Mouse (Mus musculus): ENCODE results near the gene Rilp. TPM values are rescaled to one million over a fixed set of nuclear protein-coding genes. Genes with fewer than 3 reads are reported as not detected.
"Not testable (repeated sequence)": the region's sequence is repeated elsewhere in the genome, so short reads cannot be mapped to it uniquely, and the experiment has no call there.

The Rilp gene
- polyA plus RNA-seq, 1 experiment from 2014 or later, result 4.2 TPM

DNA sequence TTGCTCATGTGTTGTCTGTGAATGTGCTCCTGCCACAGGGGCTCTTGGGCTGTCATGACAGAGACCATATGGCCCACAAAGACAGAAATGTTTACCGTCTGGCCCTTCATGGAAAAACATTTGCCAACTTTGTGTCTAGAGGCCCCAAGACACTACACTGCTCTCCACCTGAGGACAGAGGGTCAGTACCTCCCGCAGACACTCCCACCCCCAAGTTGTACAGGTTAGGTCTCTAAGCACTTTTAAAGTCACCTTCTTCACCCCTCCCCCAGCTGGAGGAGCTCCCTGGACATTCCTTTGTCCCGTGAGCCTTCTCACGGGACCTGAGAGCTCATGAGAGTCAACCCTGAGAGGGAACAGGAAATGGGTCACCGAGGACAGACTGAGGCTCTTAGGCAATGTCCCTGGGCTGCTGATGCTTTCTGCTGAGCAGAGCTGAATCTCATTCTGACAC lies 39.8 kb downstream of the Rilp start:
- Histone ChIP-seq H3K36me3 (ENCODE audit: control insufficient read depth, insufficient read depth, low read length) (peaks cover 11% of the 10 kb centered on the region; the same call in 1 of the 2 replicates), H3K27me3 (replicated peaks; ENCODE audit: control insufficient read depth, insufficient read depth, low read length) (no peaks in the 10 kb centered on the region), H3K9ac (ENCODE audit: low read depth, low read length) (no peak overlapping the region), H3K4me2 (ENCODE audit: low read length) (no peak overlapping the region), H3K27ac (ENCODE audit: low read depth, low read length) (no peak overlapping the region; the same call in 1 of the 2 replicates), H3K4me3 (ENCODE audit: low read length) (no peak overlapping the region), H3K4me1 (ENCODE audit: control insufficient read depth, insufficient read depth, low read depth, low read length) (peaks cover 26% of the 10 kb centered on the region), H3K9me3 (ENCODE audit: control insufficient read depth, low read length) (no peaks in the 10 kb centered on the region)
- ATAC-seq, result no peak
- WGBS, result 46% methylated on average over 5 of the region's 5 CpGs

DNA sequence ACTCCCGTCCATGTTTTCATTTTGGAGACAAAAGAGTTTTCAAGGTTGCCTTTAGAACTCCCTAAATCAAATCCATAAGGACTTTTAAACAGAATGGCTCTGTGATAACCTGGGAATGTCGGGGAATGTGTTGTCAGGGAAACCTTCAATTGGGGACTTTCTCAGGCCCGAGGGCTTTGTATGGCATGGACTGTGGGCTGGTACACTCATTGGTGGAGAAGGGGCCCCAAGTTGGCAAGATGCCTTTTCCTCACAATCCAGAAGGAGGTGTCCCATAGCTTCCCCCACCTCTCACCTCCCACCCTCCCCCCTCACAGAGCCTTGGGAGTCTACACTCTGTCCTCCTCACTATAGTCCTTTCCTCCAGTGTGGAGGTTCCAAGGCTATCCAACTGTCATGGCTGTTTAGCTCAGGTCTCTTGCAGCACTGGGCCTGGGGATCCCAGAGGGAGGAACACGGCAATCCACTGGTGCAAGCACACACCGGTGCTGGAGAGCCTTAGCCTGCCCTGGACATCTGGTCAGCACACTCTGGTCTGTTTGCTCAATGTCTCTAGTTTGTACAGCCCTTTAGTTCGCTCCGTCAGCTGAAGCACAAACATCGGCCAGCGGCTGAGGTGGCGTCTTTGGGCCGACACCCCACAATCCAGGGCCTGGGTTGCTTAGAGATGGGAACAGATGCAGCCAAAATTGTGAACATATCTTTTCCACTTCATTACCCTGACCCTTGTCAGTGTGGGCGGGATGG lies 40.5 kb downstream of the Rilp start:
- 36% methylated on average over 12 of the region's 12 CpGs for WGBS
- no peaks in the 10 kb centered on the region for H3K27me3 ChIP-seq (replicated peaks; ENCODE audit: control insufficient read depth, insufficient read depth, low read length)
- H3K9ac ChIP-seq (ENCODE audit: low read depth, low read length), result no peak overlapping the region

GRCm38 (mm10) chr11:75551321-75551720 lies 41.4 kb downstream of the Rilp start:
- H3K36me3 ChIP-seq (ENCODE audit: control insufficient read depth, insufficient read depth, low read length), result peaks cover 13% of the 10 kb centered on the region; the same call in 1 of the 2 replicates
- no peaks in the 10 kb centered on the region for H3K27me3 ChIP-seq (replicated peaks; ENCODE audit: control insufficient read depth, insufficient read depth, low read length)
- H3K4me2 ChIP-seq (ENCODE audit: low read length), result no peak overlapping the region
- 83% methylated on average over 5 of the region's 5 CpGs for WGBS
- ATAC-seq, result no peak
- peaks cover 26% of the 10 kb centered on the region for H3K4me1 ChIP-seq (ENCODE audit: control insufficient read depth, insufficient read depth, low read depth, low read length)
- no peak overlapping the region for H3K9ac ChIP-seq (ENCODE audit: low read depth, low read length)
- no peak overlapping the region for H3K27ac ChIP-seq (ENCODE audit: low read depth, low read length)
- H3K4me3 ChIP-seq (ENCODE audit: low read length), result no peak overlapping the region
- no peaks in the 10 kb centered on the region for H3K9me3 ChIP-seq (ENCODE audit: control insufficient read depth, low read length)

More for the DNA sequence above, 40.5 kb downstream of the Rilp start:
- no peaks in the 10 kb centered on the region for H3K9me3 ChIP-seq (ENCODE audit: control insufficient read depth, low read length)
- ATAC-seq, result peak; percentile 54
- peaks cover 13% of the 10 kb centered on the region; the same call in 1 of the 2 replicates for H3K36me3 ChIP-seq (ENCODE audit: control insufficient read depth, insufficient read depth, low read length)
- H3K4me1 ChIP-seq (ENCODE audit: control insufficient read depth, insufficient read depth, low read depth, low read length), result peaks cover 26% of the 10 kb centered on the region
- H3K4me3 ChIP-seq (ENCODE audit: low read length), result no peak overlapping the region
- H3K4me2 ChIP-seq (ENCODE audit: low read length), result no peak overlapping the region
- no peak overlapping the region for H3K27ac ChIP-seq (ENCODE audit: low read depth, low read length)

DNA sequence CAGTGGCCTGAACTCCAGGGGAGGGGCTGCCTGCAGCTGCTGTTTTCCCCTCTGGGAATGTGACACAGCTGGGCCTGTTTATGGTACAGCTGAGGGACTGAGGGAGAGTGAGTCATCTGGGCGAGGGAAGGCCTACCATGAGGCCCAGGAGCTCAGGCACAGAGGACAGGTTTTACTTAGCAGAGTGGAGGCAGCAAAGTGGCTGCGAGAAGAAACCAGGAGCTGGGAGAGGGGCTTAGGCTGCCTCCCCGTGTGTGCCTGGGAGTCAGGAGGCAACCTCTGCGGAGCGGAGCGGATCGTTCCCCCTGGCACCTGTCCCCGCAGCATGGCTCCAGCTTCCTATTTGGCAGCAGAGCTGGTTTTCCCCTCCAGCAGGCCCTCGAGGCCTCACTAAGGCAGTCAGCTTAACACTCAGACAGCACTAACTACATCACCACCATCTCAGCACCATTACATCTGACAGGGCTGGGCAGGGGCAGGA lies 42.1 kb downstream of the Rilp start:
- 37% methylated on average over 9 of the region's 9 CpGs for WGBS
- peaks cover 26% of the 10 kb centered on the region for H3K4me1 ChIP-seq (ENCODE audit: control insufficient read depth, insufficient read depth, low read depth, low read length)
- no peak overlapping the region for H3K4me3 ChIP-seq (ENCODE audit: low read length)
- H3K9ac ChIP-seq (ENCODE audit: low read depth, low read length), result 0 out of 2 replicates have a peak overlapping the region, but pooled peaks have one; percentile 4
- no peak overlapping the region; the same call in 1 of the 2 replicates for H3K27ac ChIP-seq (ENCODE audit: low read depth, low read length)
- H3K27me3 ChIP-seq (replicated peaks; ENCODE audit: control insufficient read depth, insufficient read depth, low read length), result no peaks in the 10 kb centered on the region
- peaks cover 10% of the 10 kb centered on the region; the same call in 1 of the 2 replicates for H3K36me3 ChIP-seq (ENCODE audit: control insufficient read depth, insufficient read depth, low read length)
- H3K4me2 ChIP-seq (ENCODE audit: low read length), result no peak overlapping the region
- no peaks in the 10 kb centered on the region for H3K9me3 ChIP-seq (ENCODE audit: control insufficient read depth, low read length)
- ATAC-seq, result peak; percentile 32; the same call in 1 of the 2 replicates

- H3K36me3 ChIP-seq (ENCODE audit: control insufficient read depth, insufficient read depth, low read length), result peaks cover 9% of the 10 kb centered on the region; the same call in 1 of the 2 replicates
- no peaks in the 10 kb centered on the region for H3K9me3 ChIP-seq (ENCODE audit: control insufficient read depth, low read length)
- H3K27me3 ChIP-seq (replicated peaks; ENCODE audit: control insufficient read depth, insufficient read depth, low read length), result no peaks in the 10 kb centered on the region
- H3K27ac ChIP-seq (ENCODE audit: low read depth, low read length), result no peak overlapping the region; the same call in none of the 2 replicates
- peaks cover 26% of the 10 kb centered on the region for H3K4me1 ChIP-seq (ENCODE audit: control insufficient read depth, insufficient read depth, low read depth, low read length)
- WGBS, result 65% methylated on average over 7 of the region's 7 CpGs
- no peak for ATAC-seq
- no peak overlapping the region for H3K4me3 ChIP-seq (ENCODE audit: low read length)
- H3K9ac ChIP-seq (ENCODE audit: low read depth, low read length), result no peak overlapping the region
- no peak overlapping the region for H3K4me2 ChIP-seq (ENCODE audit: low read length)
Observed at GRCm38 (mm10) chr11:75552906-75553482, 43.1 kb downstream of the Rilp start.

GRCm38 (mm10) chr11:75556006-75556405 lies 46.1 kb downstream of the Rilp start:
- H3K4me3 ChIP-seq (ENCODE audit: low read length); H3K27me3 ChIP-seq (replicated peaks; ENCODE audit: control insufficient read depth, insufficient read depth, low read length); H3K4me2 ChIP-seq (ENCODE audit: low read length); H3K9me3 ChIP-seq (ENCODE audit: control insufficient read depth, low read length); ATAC-seq; H3K27ac ChIP-seq (ENCODE audit: low read depth, low read length); H3K9ac ChIP-seq (ENCODE audit: low read depth, low read length): not testable (repeated sequence)
- 94% methylated on average over 6 of the region's 6 CpGs for WGBS
- peaks cover 11% of the 10 kb centered on the region; the same call in 1 of the 2 replicates for H3K36me3 ChIP-seq (ENCODE audit: control insufficient read depth, insufficient read depth, low read length)
- peaks cover 13% of the 10 kb centered on the region for H3K4me1 ChIP-seq (ENCODE audit: control insufficient read depth, insufficient read depth, low read depth, low read length)

DNA sequence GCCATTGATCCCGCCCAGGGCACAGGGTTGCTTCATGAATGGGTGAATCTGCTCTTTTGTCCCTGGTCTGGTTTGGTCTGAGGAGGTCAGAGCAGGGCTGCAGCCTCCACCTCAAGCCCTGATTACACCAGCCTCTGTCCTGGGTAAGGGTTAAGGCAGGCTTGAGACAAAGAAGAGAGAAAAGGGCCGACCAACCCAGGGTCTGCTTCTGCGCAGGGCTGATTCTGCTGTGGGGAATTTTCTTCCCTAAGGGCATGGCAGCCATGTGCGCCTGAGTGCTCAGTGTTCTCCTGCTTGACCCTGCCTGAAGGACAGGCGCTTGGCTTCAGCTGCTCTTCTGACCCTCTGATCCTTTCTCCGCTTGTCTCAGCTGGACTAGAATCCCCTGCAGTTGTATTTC lies 47.2 kb downstream of the Rilp start:
- 76% methylated on average over 6 of the region's 6 CpGs for WGBS
- H3K27ac ChIP-seq (ENCODE audit: low read depth, low read length), result no peak overlapping the region

DNA sequence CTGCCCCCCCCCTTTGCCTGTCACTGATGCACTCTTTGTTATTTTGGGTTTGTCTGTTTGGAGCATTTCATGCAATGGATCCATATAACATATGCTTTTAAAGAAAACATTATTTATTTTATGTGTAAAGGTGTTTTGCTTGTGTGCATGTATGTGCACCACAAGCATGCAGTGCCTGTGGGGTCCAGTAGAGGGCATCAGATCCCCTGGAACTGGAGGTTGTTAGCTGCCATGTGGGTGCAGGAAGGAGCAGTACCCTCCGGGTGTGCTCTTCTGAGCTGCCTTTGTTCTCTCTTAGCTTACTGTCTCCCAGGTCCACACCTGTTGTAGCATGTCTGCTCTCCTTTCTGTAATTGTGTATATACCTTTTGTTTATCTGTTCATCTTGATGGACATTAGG lies 48.2 kb downstream of the Rilp start:
- Histone ChIP-seq H3K36me3 (ENCODE audit: control insufficient read depth, insufficient read depth, low read length) (peaks cover 16% of the 10 kb centered on the region), H3K27ac (ENCODE audit: low read depth, low read length) (no peak overlapping the region), H3K9ac (ENCODE audit: low read depth, low read length) (no peak overlapping the region), H3K9me3 (ENCODE audit: control insufficient read depth, low read length) (no peaks in the 10 kb centered on the region), H3K4me2 (ENCODE audit: low read length) (no peak overlapping the region), H3K4me1 (ENCODE audit: control insufficient read depth, insufficient read depth, low read depth, low read length) (no peaks in the 10 kb centered on the region), H3K27me3 (replicated peaks; ENCODE audit: control insufficient read depth, insufficient read depth, low read length) (no peaks in the 10 kb centered on the region), H3K4me3 (ENCODE audit: low read length) (no peak overlapping the region)
- 83% methylated on average over 1 of the region's 1 CpGs for WGBS
- no peak for ATAC-seq

More for the DNA sequence above, 47.2 kb downstream of the Rilp start:
- no peak overlapping the region for H3K4me3 ChIP-seq (ENCODE audit: low read length)
- H3K4me2 ChIP-seq (ENCODE audit: low read length), result no peak overlapping the region
- ATAC-seq, result no peak
- peaks cover 5% of the 10 kb centered on the region for H3K4me1 ChIP-seq (ENCODE audit: control insufficient read depth, insufficient read depth, low read depth, low read length)
- no peak overlapping the region for H3K9ac ChIP-seq (ENCODE audit: low read depth, low read length)
- H3K36me3 ChIP-seq (ENCODE audit: control insufficient read depth, insufficient read depth, low read length), result peaks cover 15% of the 10 kb centered on the region
- H3K27me3 ChIP-seq (replicated peaks; ENCODE audit: control insufficient read depth, insufficient read depth, low read length), result no peaks in the 10 kb centered on the region
- H3K9me3 ChIP-seq (ENCODE audit: control insufficient read depth, low read length), result no peaks in the 10 kb centered on the region

GRCm38 (mm10) chr11:75559870-75560504 lies 50.1 kb downstream of the Rilp start:
- Histone ChIP-seq H3K27ac (ENCODE audit: low read depth, low read length) (no peak overlapping the region), H3K4me2 (ENCODE audit: low read length) (no peak overlapping the region), H3K4me1 (ENCODE audit: control insufficient read depth, insufficient read depth, low read depth, low read length) (no peaks in the 10 kb centered on the region), H3K36me3 (ENCODE audit: control insufficient read depth, insufficient read depth, low read length) (peaks cover 18% of the 10 kb centered on the region), H3K27me3 (replicated peaks; ENCODE audit: control insufficient read depth, insufficient read depth, low read length) (no peaks in the 10 kb centered on the region), H3K9ac (ENCODE audit: low read depth, low read length) (no peak overlapping the region), H3K4me3 (ENCODE audit: low read length) (no peak overlapping the region), H3K9me3 (ENCODE audit: control insufficient read depth, low read length) (no peaks in the 10 kb centered on the region)
- ATAC-seq, result no peak
- 92% methylated on average over 8 of the region's 8 CpGs for WGBS

All from hindbrain, embryonic 16.5 days (tissue).